Mouse (Mus musculus): ENCODE measurements around the gene Armc10. TPM values are rescaled to one million over a fixed set of nuclear protein-coding genes. Genes with fewer than 3 reads are reported as not detected.

Armc10 gene
- polyA plus RNA-seq, 1 experiment from 2014 or later = 15.6 TPM

Other genes with a start within 250 kb of the Armc10 start
- 0.38 and 0.44 TPM in 2 replicates for gene Ccdc146, start 221.1 kb upstream of the Armc10 start, polyA plus RNA-seq (2015; fragmentation: Nextera tagmentation; extraction: Ambion mirVana)
- 3.9 and 4.1 TPM in 2 replicates for gene Fam185a, start 220.9 kb upstream of the Armc10 start, polyA plus RNA-seq (2015; fragmentation: Nextera tagmentation; extraction: Ambion mirVana)
- gene Lrrc17, start 102.3 kb upstream of the Armc10 start, polyA plus RNA-seq (2015; fragmentation: Nextera tagmentation; extraction: Ambion mirVana) = 8.2 and 10.3 TPM in 2 replicates
- gene Fbxl13, start 179 bp upstream of the Armc10 start, polyA plus RNA-seq (2015; fragmentation: Nextera tagmentation; extraction: Ambion mirVana) = 0.07 and 0.08 TPM in 2 replicates
- gene Napepld, start 55.6 kb downstream of the Armc10 start, polyA plus RNA-seq (2015; fragmentation: Nextera tagmentation; extraction: Ambion mirVana) = 2.1 and 2.3 TPM in 2 replicates
- 68.9 and 70.0 TPM in 2 replicates for gene Pmpcb, start 91.3 kb downstream of the Armc10 start, polyA plus RNA-seq (2015; fragmentation: Nextera tagmentation; extraction: Ambion mirVana)
- 44.5 and 48.1 TPM in 2 replicates for gene Dnajc2, start 139.4 kb downstream of the Armc10 start, polyA plus RNA-seq (2015; fragmentation: Nextera tagmentation; extraction: Ambion mirVana)
- gene Psmc2, start 139.5 kb downstream of the Armc10 start, polyA plus RNA-seq (2015; fragmentation: Nextera tagmentation; extraction: Ambion mirVana) = 96.0 and 99.6 TPM in 2 replicates
- gene Slc26a5, start 219.8 kb downstream of the Armc10 start, polyA plus RNA-seq (2015; fragmentation: Nextera tagmentation; extraction: Ambion mirVana) = 0.07 TPM in 1 of 2 replicates, not detected in the other